Mouse (Mus musculus): ENCODE data around the gene Dgat2. TPM values are rescaled to one million over a fixed set of nuclear protein-coding genes. Genes with fewer than 3 reads are reported as not detected.

Gene Dgat2
- total RNA-seq, 2 experiments from 2014 or later: 4.2 to 5.3 TPM

DNA sequence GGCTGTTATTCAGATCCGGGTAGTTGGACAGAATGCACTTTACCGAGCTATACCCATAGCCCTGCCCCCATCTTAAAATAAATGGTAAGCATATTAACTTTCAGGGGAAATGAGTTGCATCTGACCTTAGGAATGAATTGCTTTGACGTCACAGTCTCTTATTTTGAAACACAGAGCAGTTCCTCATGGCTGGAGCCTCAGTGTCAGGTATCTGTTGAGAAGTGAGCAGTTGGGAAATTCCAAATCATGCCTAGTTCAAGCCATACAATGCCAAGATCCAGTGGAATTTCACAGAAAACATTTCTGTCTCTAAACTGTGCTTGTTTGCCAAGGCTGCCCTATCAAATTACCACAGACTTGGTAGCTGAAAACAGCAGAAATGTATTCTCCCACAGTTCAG lies 39.3 kb downstream of the Dgat2 start:
- no peak for ATAC-seq (replicated peaks; ENCODE audit: low FRiP score, poor library complexity, severe bottlenecking)

DNA sequence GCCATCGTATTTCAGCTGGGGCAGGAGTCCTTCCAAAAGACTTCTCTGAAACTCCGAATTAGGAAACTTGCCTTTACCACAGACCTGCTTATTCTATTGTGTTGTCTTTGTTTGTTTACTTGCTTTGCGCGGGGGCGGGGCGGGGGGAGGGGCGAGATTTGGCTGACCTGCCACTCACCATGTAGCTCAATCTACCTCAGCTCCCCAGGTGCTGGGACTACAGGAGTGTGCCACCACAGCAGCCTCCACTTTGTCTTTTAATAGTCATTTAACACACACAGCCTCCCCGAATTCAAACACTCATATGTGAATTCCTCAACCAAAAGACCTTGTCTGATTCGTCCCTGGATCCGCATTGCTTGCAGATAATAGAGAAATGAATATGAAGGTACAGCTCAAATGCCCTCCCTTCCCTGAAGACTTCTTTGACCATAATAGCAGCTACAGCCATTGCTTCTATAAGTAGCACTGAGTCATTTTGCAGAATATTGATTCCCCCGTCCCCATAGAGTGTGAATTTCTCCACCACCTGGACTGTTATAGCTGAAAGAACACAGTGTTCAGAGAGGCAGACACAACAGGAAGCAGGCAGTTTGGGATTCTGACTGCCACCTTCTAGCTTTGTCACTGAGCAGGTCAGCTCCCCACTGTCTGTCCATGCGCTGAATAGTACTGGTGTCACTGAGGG lies 40.5 kb downstream of the Dgat2 start:
- no peak for ATAC-seq (replicated peaks; ENCODE audit: low FRiP score, poor library complexity, severe bottlenecking)

DNA sequence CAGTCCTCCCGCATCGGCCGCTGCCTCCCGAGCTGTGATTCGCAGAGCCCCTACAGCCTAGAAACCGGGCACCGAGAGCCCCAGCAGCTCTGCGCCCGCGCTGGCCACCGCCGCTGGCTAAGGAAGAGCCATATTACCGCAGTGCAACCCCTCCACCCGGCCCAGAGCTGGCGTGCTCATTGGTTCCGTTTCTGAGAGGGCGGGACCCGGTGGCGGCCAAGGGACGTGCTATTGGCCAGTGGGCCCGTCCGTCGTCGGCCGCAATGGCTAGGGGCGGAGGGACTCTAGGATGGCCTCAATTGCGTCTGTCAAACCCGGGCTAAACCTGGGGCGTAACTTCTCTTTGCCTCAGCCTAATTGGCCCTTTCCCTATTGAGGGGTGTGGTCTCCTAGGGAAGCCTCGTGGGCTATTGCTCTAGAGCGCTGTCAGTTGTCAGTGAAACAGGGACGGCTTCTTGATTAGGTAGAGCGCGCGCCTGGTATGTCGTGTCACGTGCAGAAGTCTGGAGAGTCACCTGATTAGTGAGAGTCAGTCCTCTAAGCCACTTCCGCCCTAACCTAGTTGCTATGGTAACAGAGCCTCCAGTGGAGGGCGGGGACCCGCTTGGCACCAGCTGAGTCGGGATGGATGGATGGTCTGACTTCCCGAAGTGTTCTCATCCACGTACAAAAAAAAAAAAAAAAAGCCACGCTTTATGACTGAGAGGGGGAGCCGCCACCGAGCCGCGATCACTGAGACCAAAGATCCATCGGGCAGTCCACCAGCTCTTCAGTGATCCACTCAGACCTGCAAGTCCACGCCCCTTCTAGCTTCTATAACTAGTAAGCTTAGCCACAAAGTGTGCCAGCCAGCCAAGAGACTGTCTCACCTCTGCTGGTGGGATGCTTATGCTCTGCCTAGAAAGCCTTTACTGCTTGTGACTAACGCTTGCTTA lies 41.3 kb downstream of the Dgat2 start, which contains the start of gene Uvrag:
Uvrag (minus strand) TSS at position 158 of the 935 bp plus-strand sequence.
- ATAC-seq (replicated peaks; ENCODE audit: low FRiP score, poor library complexity, severe bottlenecking): peak; percentile 97

DNA sequence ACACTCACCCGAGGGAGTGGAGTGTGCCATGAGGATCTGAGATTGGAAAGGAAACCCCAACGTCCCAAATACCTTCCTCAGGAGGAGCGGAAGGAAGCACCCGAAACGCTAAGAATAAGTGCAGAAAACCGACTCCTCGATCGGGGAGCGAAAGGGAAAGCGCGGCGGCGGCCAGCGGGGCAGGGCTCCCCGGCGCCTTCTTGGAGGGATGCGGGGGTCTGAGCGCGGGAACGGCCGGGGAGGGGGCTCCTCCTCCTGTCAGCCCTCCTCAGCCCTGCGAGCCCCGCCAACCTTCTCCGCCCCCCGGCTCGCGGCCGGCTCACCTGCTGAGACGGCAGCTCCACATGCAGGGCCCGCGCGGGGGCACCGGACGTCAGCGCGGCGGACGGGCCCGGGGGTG lies 42.0 kb downstream of the Dgat2 start:
- no peak for ATAC-seq (replicated peaks; ENCODE audit: low FRiP score, poor library complexity, severe bottlenecking)

DNA sequence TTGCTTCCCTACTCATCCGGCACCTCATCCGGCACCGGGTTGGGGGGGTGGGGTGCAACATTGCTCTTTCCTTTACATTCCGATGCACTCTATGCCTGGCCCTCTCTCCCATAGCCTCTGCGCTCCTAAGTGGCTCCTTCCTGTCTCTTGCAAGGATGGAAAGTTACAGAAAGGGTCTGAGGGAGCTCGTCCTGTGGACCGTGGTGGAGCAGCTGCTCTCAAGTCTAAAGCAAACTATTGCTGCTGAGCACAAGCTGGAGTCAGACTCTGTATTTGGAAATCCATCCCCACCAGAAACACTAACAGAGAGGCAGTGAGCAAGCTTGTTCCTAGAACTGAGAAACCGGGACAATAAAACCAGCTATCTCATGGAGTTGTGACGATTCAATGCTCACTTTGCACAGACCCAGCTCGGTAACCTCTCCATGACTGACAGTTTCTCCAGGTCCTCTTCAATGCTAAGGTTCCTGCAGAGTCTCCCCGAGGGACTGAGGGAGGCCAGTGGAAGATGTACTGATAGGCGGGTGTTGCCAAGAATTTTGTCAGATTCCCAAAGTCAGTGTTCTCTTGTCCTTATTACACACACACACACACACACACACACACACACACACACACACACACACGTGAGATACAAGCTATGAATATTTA lies 42.6 kb downstream of the Dgat2 start:
- ATAC-seq (replicated peaks; ENCODE audit: low FRiP score, poor library complexity, severe bottlenecking): no peak

DNA sequence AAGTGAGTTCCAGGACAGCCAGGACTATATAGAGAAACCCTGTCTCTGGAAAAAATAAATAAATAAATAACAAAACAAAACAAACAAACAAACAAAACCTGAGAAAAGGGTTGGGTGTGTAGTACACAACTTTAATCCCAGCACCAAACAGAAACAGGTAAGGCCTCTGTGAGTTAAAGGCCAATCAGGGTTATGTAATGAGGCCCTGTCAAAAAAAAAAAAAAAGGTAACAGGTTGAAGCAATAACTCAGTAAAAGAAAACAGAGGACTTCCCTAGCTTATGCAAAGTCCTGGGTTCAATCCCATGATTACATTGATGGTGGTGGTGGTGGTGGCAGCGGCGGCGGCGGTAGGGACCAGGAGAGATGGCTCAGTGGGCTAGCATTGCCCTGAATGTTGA lies 45.0 kb downstream of the Dgat2 start:
- ATAC-seq (replicated peaks; ENCODE audit: low FRiP score, poor library complexity, severe bottlenecking): no peak

DNA sequence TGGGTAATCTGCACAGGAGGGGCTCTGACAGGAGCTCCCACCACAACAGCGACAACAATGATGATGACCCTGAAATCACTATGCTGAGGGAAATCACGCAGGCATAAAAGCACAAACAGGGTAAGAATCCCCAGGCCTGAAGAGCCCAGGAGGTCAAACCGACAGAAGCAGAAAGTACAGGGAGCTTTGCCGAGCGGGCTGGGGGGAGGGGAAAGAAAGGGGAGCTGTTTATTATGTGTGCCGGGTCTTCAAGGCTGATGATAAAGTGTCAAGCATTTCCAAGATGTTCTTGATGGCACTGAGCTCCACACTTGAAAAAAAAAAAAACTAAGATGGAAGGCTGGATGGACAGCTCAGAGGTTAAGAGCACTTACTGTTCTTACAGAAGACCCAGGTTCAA lies 45.7 kb downstream of the Dgat2 start:
- no peak for ATAC-seq (replicated peaks; ENCODE audit: low FRiP score, poor library complexity, severe bottlenecking)

DNA sequence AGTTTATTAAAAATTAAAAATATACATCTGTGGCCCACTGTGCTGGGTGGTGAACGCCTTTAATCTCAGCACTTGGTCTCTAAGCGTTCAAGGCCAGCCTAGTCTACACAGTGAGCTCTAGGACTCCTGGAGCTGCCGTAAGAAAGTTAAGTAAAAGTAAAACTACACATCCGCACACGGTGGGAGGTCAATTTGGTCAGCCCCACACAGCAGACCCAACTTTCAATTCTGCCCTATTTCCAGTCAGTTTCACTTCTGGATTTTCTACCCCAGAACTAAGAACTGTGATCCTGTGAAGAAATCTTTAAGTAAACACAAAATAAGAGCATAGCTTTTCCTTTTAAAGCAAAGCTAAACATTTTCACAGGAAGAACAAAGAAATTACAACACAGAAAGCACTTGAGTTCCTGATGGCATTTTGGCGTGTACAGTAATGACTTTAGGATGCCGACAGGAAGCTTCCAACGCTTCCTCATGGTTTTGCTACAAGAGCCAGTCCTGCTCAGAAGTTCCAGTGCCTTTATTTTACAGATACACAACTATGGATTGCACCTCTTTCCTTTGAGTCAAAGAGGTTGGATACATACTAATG lies 48.6 kb downstream of the Dgat2 start:
- no peak for ATAC-seq (replicated peaks; ENCODE audit: low FRiP score, poor library complexity, severe bottlenecking)

DNA sequence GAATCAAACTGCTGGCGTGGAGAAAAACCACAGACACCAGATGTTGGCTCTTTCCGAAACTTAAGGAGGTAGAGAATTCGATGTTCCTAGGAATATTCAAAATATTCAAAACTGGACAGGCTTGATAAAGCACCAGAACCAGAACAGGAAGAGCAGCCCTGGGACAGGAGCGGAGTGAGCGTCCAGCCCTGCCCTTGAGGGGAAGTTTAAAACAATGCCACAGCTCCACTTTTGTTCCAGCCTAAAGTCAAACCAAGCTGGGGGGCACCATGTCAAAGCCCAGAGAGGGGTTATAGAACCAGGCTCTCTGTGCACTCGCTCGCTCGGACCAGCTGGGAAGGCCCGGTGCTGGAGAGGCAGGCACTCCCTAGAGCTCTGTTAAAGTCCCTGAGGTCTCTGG lies 49.9 kb downstream of the Dgat2 start:
- no peak for ATAC-seq (replicated peaks; ENCODE audit: low FRiP score, poor library complexity, severe bottlenecking)

DNA sequence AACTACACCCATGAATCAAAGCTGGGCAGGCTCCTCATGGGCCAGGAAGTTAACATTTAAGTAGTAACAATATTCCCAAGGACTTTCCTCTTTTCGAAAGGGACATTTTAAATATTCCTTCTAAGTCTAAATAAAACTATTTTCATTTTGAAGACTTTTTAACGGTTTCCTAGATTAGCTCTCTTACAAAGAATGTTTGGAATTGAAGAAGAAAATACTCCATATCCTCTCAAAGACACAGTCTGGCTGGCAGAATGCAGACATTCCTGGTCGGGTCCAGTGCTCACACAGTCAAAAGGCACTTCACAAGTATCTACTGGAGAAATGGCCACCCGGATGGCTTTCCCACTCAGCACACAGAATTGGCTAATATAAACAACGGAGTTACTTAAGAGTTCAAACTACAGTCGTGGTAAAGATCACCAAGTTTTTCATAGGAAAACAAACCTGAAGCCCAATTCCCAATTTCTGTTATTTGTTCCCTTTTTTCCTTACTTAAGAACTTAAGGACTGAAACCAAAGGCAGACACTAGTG lies 50.6 kb downstream of the Dgat2 start:
- ATAC-seq (replicated peaks; ENCODE audit: low FRiP score, poor library complexity, severe bottlenecking): no peak

DNA sequence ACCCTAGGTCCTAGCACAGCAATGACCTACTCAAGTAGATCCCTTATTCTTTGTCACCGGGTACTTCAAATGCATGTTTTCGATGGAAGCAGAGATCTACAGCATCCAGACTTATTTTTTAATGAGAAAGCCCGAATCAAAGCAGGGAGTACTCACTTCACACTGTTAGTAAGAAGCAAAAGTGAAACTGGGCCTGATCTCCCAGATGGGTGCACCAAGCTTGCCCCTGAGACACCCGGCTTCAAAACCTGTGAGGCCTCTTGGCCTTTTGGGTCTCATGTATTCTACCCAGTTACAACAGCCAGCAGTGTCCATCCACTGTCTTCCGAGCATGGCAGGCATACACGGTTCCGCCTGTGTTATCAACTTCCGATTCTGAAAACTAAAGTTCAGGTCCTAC lies 53.6 kb downstream of the Dgat2 start:
- no peak for ATAC-seq (replicated peaks; ENCODE audit: low FRiP score, poor library complexity, severe bottlenecking)

DNA sequence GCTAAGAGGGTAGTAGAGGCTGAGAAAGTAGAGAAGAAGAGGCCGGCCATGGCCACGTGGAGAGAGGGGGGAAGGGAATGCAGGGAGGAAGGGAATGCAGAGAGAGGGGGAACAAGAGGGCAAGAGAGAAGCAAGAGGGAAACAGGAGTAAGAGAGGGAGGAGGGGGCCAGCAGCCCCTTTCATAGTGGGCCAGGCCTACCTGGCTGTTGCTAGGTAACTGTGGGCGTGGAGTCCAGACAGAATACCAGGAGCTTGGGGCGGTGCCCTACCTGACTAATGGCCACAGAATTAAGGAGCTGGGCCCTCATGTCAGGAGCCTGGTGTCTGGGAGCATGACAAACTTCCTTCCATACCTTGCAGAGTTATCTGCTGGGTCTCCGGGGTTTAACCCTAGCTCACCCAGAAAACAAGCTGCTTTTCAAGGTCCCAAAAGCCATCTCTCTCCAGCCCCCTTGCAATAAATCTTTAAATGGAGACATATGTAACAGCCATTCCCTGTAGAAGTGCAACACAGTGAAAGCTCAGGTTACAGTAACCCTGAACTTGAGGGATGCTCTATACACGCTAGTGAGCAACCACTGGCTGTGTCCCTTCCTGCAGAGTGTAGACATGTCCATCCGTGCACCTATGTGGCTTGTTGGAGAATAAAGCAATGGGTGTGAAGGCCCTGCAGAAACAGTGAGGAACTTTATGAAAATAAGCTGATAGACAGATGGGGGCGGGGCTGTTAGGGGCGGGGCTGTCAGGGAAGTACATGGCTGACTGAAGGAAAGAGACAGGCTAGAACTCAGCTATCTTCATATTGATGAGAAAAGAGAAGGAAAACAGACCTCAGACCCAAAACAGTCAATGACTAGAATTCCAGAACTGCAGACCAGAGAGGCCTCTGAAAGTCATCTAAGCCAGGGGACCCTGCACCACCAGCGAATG lies 54.2 kb downstream of the Dgat2 start:
- ATAC-seq (replicated peaks; ENCODE audit: low FRiP score, poor library complexity, severe bottlenecking): no peak

DNA sequence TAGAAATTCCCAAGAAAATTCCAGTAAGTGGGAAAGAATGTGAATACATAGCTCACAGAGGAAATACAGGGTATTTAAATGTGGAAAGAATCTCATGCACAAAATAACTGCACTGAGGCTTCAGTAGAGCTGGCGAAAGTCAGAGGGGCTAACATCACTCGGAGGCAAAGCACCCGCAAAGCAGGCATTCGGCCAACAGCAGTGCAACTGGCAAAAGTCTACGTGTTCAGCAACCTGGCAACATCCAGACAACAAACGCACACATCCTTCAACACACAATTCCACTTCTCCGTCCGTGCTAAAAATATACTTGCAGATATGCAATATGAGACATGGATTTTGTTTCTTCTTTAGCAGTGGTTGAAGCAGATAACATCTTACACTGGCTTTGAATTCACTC lies 56.5 kb downstream of the Dgat2 start:
- no peak for ATAC-seq (replicated peaks; ENCODE audit: low FRiP score, poor library complexity, severe bottlenecking)

DNA sequence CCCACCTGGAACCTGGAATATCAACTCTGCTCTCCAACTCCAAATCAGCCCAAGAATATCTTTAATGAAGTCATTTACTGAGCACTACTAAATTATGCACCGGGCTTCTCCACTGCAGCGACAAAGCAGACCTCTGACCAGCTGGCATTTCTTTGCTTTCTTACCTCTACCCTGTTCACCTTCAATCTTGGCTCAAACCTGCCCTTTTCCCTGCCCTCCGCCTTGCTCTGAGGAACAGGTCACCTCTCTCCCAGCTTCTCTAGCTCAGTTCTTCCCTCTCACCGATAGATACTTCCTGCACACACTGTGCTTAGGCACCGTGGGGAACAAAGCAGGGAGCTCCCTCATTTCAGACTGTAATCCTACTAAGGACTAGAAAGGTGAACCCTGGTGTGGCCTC lies 59.9 kb downstream of the Dgat2 start:
- ATAC-seq (replicated peaks; ENCODE audit: low FRiP score, poor library complexity, severe bottlenecking): no peak

DNA sequence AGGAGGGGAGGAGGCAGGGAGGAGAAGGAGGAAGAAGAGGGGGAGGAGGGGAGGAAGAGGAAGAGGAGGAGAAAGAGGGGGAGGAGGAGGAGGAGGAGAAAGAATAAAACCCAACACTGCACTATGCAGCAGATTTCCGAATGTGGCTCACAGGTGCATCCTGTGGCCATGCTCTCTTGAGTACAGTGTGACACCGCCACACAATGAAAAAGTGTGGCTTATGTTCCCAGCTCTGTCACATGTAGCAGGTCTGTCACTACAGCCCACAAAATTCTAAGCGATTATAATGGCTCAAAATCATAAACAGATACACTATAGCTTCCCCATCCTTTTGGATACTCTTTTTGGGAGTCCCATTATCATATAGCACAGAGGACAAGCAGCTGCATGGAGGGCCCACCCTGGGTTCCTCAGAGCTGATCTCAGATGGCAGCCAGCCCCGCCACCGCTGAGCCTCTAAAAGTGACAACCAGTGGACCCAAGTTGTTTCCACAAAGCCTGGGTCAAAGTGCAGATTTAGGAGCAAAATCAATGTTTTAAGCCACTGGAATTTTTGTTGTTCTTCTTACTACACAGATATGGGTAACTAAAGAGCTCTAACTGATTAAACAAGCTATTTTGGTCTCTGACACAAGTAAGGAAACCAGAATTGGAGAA lies 61.5 kb downstream of the Dgat2 start:
- no peak for ATAC-seq (replicated peaks; ENCODE audit: low FRiP score, poor library complexity, severe bottlenecking)

DNA sequence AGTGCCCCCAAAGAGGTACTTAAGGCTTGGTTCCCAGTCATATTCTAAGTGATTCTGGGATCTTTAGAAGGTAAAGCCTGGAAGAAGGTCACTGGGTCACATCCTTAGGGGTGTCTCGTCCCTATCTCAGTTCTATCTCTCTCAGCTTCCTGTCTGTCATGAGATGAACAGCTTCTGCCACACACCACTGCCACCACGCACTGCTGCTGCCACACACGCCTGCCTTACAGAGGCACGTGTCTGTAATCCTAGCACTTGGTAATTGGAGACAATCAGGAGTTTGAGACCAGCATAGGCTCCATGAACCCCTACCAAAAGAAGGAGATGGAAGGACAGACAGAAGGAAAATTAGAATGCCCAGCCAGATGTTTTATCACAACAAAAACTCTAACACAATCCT lies 62.4 kb downstream of the Dgat2 start:
- ATAC-seq (replicated peaks; ENCODE audit: low FRiP score, poor library complexity, severe bottlenecking): no peak

DNA sequence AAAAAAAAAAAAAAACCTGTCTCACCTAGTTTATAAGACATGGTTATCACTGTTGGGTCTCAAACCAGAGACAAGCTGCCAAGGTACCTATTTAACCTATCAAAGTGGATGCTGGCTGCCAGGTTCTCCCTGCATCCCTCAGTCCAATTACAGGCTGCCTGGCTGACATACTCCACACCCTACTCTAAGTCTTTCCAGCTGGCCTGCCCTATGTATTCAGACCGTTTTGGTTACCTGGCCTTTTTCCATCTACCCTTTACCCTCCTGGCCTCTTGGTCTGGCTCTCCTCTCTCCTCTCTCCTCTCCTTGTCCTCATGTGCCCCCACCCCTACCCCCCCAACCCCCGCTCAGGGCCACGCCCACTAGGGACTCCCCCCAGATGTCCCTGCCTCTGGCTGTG lies 65.7 kb downstream of the Dgat2 start:
- no peak for ATAC-seq (replicated peaks; ENCODE audit: low FRiP score, poor library complexity, severe bottlenecking)

DNA sequence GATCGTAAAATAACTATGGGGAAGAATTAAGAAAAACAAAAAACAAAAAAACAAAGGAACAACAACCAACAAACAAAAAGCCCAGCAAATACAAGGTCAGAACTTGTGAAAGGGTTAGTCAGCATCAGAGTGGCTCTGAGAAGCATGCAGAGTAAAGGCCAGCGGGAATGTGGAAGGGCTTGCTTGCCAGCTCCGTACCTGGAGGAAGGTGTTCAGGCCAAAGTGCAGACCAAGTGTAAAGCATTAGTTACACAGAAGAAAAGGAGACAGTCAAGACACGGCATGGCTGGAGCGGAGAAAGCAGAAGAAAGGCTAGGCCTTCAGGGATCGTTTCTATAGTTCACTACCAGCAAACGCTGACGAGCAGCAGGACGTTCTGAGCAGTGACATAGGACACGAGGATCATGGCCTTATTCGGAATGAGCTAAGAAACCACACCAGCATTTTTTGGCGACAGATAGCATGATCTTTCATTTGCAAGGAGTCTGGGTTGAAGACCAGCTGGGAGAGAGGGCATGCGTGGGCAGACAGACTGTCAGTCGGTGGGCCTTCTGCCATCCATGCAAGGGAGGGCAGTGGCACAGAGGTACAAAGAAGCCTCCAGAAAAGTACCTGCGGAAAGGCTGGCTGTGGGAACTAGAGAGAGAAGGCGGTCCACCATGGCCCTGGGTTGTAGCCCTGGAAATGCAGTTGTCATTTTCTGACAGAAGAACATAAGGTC lies 68.4 kb downstream of the Dgat2 start:
- no peak for ATAC-seq (replicated peaks; ENCODE audit: low FRiP score, poor library complexity, severe bottlenecking)
